Mouse (Mus musculus): ENCODE results near the gene Ogg1.

- TF ChIP-seq CTCF (IDR thresholded peaks at IDR 0.05; ENCODE audit: low read depth), result no peak
- TF ChIP-seq EP300 (IDR thresholded peaks at IDR 0.05; ENCODE audit: low read depth), result no peak
Measured at GRCm38 (mm10) chr6:113353696-113354095, 26.9 kb downstream of the Ogg1 start.
